Mouse (Mus musculus) natural killer cell, adult 2 months (primary cell): ENCODE data around the gene Rpl36.
"Not testable (repeated sequence)": the region's sequence is repeated elsewhere in the genome, so short reads cannot be mapped to it uniquely, and the experiment has no call there.

Experiments used
- DNase-seq, 2 experiments: peaks; one replicate each; pipeline ENCODE4 v3.0.0; 2022; ENCODE audit warnings: low spot score in 2 of 2

The Rpl36 gene

GRCm38 (mm10) chr17:56608699-56609098, 4.5 kb upstream of the Rpl36 start:
- DNase-seq, result no peak

- peak; percentile 93 to 94 for DNase-seq
Observed at GRCm38 (mm10) chr17:56609452-56610171, 3.6 kb upstream of the Rpl36 start, which contains the start of gene 2410015M20Rik. Gene 2410015M20Rik, minus strand, starts transcription at chr17:56609771.

- no peak for DNase-seq
Observed at GRCm38 (mm10) chr17:56611323-56611722, 1.9 kb upstream of the Rpl36 start.

- DNase-seq, result no peak
Observed at GRCm38 (mm10) chr17:56611861-56612564, 1.2 kb upstream of the Rpl36 start.

- not testable (repeated sequence) for DNase-seq
Observed at GRCm38 (mm10) chr17:56612565-56612939, 664 bp upstream of the Rpl36 start.

GRCm38 (mm10) chr17:56613893-56614292, 677 bp downstream of the Rpl36 start:
- DNase-seq, result not testable (repeated sequence)

- no peak for DNase-seq
Observed at GRCm38 (mm10) chr17:56614391-56615135, 1.3 kb downstream of the Rpl36 start.

GRCm38 (mm10) chr17:56615136-56615784, 2.0 kb downstream of the Rpl36 start:
- DNase-seq, result no peak

GRCm38 (mm10) chr17:56615792-56616191, 2.6 kb downstream of the Rpl36 start:
- no peak for DNase-seq

- DNase-seq, result no peak
Observed at GRCm38 (mm10) chr17:56616725-56617124, 3.5 kb downstream of the Rpl36 start.

GRCm38 (mm10) chr17:56617628-56618027, 4.4 kb downstream of the Rpl36 start:
- DNase-seq, result no peak

- no peak for DNase-seq
Observed at GRCm38 (mm10) chr17:56625495-56625894, 12.3 kb downstream of the Rpl36 start.

GRCm38 (mm10) chr17:56626260-56626659, 13.0 kb downstream of the Rpl36 start:
- no peak for DNase-seq

GRCm38 (mm10) chr17:56626754-56627470, 13.7 kb downstream of the Rpl36 start, which contains the start of gene Lonp1:
Gene Lonp1, minus strand, starts transcription at chr17:56626887.
- DNase-seq, result peak; percentile 94 to 97

- no peak for DNase-seq
Observed at GRCm38 (mm10) chr17:56627530-56628277, 14.5 kb downstream of the Rpl36 start, which contains the start of gene Catsperd. Gene Catsperd, plus strand, starts transcription at chr17:56628143.

GRCm38 (mm10) chr17:56629800-56630781, 16.9 kb downstream of the Rpl36 start:
- DNase-seq, result not testable (repeated sequence)

- no peak for DNase-seq
Observed at GRCm38 (mm10) chr17:56631807-56632206, 18.6 kb downstream of the Rpl36 start.

- DNase-seq, result peak in 1 of 2 experiments; percentile 64
Observed at GRCm38 (mm10) chr17:56634023-56634422, 20.8 kb downstream of the Rpl36 start.

GRCm38 (mm10) chr17:56643237-56643636, 30.0 kb downstream of the Rpl36 start:
- DNase-seq, result no peak
